Mouse (Mus musculus) heart, postnatal 10 days (tissue): Measurements from ENCODE around the gene Mrvi1. TPM values are rescaled to one million over a fixed set of nuclear protein-coding genes. Genes with fewer than 3 reads are reported as not detected.

Experiments
- DNase-seq, 2 experiments: peaks; one replicate each; pipeline ENCODE4 v3.0.0; 2021
- intact Hi-C: fragments of 180-260 bp; cut with DNase I; formaldehyde crosslinking; loops from one replicate; pipeline ENCODE4 v1.15.1; 2025
- total RNA-seq, 2 experiments: library from RNA; stranded (reverse); gene quantifications; 2 replicates each; pipeline ENCODE4 v1.2.3; 2021

The Mrvi1 gene
- total RNA-seq, 2 experiments from 2014 or later = 13.5 to 15.5 TPM

DNA sequence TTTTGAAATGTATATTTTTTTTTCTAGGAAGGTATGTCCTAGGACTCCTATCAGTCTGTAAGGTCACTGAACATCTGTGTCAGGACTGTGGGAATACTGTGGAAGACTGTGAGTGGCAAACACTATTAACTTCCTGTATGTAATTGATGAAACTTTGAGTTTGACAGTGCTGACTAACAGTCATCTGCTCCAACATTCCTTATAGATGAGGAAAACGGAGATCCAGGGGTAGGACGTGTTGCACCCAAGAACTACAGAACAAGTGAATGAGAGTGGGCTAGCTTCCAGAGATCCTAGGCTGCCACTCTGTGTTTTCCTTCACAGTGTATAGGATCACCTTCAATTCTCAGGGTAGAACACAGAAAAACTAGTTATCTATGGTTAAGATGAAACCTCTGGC, 134.9 kb downstream of the Mrvi1 start:
- intact Hi-C loops = no loop called here
- no peak for DNase-seq

DNA sequence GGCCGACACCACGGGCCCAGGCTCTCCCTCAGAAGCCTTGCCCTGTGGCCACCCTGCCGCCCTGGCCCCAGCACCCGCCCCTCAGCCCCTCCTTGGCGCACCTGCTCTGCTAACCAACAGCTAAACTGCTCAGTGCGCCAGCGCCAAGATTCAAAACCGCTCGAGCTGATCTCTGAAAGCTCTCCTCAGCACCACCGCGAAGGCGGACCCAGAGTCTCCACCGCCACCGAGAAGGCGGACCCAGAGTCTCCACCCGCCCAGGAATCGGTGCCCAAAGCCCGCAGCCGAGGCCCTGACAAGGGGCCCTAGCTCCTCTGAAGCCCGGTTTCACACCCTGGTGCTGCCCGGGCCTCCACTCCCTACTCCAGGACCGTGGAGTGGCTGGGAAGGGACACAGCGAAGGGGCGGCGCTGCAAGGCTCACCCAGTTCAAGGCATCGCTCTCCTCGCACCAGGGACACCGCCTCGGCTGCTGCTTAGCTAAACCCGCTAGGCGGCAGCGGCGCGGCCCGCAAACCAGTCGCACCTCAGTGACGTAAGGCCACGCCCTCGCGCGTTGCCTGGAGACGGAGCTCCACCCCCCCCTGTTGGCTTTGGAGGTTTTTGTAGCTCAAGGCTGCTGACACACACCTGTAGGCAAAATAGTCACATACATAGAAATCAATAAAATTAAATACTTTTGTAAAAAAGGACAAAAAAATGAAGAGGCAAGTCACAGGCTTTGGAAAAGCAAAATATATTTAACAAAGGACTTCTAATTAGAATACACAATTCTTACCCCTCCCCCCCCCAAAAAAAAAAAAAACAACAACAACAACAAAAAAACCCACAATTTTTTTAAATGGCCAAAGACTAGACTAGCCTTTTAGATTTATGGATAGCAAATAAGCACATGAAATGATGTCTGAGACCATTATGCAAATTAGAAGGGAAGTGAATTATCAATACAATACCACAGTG, 138.1 kb downstream of the Mrvi1 start, which contains the start of gene Rnf141:
TSS of gene Rnf141 (minus strand) at position 542 of the 959 bp plus-strand sequence.
- peak; percentile 94 for DNase-seq
- intact Hi-C loops = no loop called here

DNA sequence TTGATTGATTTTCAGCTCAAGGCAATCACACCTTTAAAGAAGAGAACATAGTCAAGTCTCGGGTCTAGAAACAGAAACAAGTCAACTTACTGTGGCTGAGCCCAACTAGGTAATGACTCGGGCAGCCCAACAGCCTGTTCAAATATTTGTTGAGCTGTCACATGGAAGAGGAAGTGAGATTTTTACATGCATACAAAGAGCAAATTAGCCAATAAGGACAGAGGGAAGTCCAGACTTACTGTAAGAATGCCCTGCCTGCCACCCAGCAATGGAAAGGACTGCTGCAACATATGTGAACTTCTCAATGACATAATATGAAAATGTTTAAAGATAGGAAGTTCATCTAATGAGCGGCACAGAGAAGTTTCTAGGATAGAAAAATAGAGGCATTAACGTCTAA, 141.9 kb downstream of the Mrvi1 start:
- intact Hi-C loops = no loop called here
- DNase-seq = no peak

DNA sequence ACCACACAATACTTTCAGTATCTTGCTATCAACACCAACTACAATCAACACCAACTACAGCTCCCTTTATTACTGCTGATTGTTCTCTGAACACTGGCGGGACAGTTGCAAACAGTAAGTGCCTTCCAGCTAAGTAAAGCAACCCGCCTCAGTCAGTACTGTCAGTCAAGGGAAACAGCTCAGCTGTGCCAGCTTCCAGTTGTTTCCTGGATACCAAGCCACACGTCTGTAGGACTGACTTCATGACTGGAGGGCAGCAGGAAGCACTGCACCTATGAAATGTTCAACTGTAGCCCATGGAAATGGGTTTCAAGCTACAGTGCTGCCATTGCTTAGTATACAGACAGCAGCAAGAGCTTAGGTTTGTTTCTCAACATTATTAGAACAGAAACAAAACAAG, 147.7 kb downstream of the Mrvi1 start:
- intact Hi-C loops = no loop called here
- no peak for DNase-seq

DNA sequence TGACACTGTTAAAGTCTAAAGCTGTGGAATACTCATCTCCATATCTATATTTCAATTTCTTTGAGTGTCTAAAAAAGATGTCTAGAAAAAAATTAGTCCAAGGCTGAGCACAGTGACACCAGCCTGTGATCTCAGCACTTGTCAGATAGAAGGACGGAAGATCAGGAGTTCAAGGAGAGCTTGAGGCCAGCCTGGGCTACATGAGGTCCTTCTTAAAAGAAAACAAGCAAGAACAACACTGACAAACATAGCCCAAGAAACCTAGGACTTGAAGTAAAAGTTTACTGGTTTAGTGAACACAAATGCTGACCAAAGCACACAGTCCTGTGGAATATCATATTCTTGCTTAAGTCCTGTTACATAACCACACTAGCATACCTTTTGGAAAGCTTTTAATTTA, 148.2 kb downstream of the Mrvi1 start:
- no peak for DNase-seq
- intact Hi-C loops = no loop called here

DNA sequence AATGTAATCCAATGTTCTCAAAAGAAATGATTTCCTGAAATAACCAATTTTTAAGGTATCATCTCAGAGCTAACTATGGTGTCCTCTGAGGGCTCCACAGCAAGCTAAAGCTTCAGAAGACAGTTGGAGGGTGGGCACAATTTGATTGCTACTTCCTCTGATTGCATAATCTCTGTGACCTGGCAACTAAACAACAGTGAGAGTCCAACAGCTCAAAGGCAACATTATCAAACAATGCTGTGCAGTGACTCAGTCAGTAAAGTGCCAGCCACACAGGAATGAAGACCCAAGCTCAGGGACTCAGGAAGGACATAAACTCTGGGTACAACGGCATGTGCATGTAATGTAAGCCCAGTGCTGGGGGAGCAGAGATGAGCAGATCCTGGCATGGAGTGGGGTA, 149.2 kb downstream of the Mrvi1 start:
- intact Hi-C loops = no loop called here
- no peak for DNase-seq

DNA sequence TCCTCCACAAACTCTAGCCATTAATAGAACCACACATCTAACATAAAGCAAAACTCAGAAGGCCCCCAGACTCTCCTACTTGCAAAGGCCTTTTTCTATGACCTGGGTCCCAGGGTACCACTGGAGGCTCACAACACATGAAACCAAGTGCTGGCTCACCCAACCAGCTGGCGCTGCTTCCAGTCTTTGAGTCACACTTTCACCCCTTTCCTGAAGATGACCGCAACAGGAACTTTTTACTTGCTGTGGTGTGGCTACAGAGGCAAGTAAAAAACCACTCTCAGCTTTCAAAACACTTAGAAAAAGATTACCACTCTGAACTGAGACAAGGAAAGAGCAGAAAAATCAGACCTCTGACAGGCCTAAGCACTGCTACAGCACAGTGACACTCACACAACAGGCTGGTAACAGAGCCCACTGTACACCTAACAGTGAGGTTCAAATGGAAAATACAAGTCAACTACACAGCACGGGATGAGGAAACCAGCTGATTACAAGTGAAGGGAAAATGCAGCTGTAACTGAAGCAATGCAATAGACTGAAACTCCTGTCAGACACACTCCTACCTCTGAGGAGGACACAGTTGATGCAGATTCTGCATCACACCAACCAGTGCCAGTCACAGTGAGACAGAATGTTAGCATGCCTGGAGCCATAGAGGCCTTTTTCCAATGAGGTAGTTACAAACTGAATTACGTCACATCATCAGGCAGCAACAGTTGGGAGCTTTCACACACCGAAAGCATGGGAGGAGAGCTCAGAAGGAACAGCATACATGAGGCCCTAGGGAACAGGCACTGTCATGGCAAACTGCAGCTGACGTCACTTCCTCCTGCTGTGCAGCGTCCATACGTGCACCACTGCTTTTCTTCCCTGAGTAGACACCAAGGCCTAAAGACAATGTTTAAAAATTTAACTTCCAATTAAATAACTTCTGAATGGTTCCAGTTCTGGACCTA, 158.0 kb downstream of the Mrvi1 start:
- intact Hi-C loops = no loop called here
- DNase-seq = no peak

DNA sequence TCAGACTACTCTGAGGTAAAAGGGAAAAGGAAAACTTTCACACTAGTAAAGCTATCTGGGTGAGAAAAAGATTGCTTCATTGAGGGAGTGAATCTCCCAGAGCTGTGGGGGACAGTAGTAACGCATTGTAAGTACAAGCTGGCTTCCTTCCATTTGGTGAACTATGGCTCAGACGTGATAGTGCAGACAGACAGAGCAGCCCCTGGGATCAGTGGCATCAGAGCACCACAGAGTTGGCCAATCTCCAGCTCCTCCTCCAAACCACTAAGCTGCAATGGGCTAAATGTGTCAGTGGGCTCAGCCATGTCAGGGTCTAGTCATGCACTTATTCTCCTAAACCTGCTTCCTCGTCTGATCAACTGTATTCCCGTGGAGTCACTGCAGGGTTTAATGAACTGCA, 158.7 kb downstream of the Mrvi1 start:
- DNase-seq = no peak
- intact Hi-C loops = no loop called here

DNA sequence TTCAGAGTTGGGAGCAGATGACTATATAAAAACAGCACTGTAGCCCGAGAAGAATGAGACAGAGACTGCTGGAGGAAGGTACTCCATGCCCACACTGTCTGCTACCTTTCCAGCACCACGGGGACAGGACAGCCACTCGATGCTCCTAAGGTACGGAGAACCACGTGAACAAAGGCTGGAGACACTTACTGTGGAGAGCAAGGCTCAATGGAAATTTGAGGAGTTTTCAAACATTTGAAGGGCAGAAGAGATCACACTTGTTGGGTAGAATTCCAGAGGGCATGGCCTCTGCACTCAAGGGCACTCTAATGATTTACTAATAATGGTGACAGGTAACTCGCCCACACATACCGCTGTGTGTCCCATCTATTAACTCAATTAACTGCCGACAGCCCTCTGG, 159.2 kb downstream of the Mrvi1 start:
- intact Hi-C loops = no loop called here
- no peak for DNase-seq

DNA sequence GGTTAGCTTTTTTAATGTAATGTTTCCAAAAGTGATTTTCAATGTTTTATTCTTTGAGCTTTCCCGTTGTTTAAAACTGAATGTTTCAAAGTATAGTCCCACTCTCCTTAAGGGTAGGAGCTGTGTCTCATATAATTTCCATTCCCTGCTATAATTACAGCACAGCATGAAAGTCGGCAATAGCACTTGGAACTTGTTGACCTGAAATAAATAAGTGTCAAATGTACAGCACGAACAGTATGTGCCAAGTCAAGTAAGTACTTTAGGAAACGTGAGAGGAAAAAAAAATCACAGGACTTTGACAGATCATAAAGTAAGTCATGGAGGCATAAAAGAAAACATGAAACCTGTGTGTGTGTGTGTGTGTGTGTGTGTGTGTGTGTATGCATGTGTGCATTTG, 160.2 kb downstream of the Mrvi1 start:
- no peak for DNase-seq
- intact Hi-C loops = no loop called here

DNA sequence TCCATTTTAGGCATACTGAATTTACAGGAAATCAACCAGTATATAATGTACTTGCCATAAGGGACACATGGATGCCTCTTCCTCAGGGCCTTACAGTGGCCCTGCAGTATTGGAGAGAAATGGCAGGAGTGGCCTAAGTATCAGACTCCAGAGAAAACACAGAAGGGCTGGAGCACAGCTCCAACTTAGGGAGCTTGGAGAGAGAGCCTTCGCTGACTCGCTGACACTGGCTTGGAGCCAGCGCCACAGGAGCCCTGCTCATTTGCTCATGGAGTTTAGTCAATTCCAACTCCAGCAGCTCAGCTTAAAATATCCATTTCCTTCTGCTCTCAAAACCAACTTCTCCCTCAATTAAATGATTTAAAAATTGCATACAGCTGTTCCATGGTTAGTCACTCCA, 160.6 kb downstream of the Mrvi1 start:
- peak; percentile 61 to 75 for DNase-seq
- intact Hi-C loops = no loop called here

DNA sequence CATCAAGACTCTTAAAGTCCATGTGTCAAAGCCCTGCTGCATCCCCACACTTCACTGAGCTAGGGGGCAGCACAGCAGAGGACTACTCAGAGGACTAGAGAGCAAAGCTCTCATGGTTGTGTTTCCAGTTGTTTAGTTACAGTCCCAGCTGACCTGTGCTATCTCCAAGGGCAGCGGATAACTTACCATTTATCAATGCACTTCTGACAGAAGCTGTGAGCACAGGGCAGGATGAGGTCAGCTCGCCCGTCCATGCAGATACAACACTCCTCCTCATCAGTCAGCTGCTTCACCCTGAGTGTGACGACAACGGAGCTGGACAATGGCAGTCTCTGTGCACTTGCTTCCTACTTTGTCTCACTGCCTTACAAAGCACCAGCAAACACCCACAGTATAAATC, 161.2 kb downstream of the Mrvi1 start:
- intact Hi-C loops = no loop called here
- peak; percentile 43 to 45 for DNase-seq

DNA sequence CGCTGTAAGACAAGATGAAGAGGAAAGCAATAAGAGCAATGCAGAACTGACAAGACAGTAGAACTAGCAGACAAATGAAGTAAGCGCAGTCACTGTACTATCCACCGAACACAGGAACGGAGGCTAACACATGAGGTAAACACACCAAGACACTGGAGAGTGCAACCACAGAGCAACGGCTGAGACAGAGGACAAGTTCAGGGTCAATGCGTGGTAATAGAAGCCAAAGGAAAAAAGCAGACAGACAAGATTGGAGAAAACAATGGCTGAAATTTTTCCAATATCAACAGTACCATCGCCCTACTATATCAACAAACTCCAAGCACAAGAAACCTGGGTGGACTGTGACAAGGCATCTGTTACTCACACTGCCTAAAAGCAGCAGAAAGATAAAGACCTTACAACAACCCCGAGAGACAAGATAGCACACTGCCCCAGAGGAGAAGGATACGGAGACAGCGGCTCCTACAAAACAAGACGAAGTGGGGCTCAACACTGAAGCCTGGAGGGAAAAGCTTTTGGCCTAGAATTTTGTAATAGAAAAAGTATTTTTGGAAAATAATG, 163.4 kb downstream of the Mrvi1 start:
- intact Hi-C loops = no loop called here
- DNase-seq = no peak

Other genes starting within 250 kb of the Mrvi1 start
- gene Ampd3, start 214.3 kb downstream of the Mrvi1 start, total RNA-seq = 10 to 100 TPM; 37.7 to 39.2 TPM
- gene Rnf141, start 138.0 kb downstream of the Mrvi1 start, total RNA-seq = 10 to 100 TPM; 50.4 to 51.2 TPM
- 10 to 100 TPM in 1 of 2 experiments, 1 to 10 TPM in 1; 9.6 to 18.9 TPM for gene Lyve1, start 119.2 kb downstream of the Mrvi1 start, total RNA-seq
- 10 to 100 TPM; 28.6 to 29.2 TPM for gene Ctr9, start 46.5 kb upstream of the Mrvi1 start, total RNA-seq
- gene Eif4g2, start 100.6 kb upstream of the Mrvi1 start, total RNA-seq = 1,000 to 10,000 TPM; 1,033 to 1,045 TPM